Mouse (Mus musculus) gonadal fat pad, adult 2 months (tissue): ENCODE data around the gene Ankar. TPM values are rescaled to one million over a fixed set of nuclear protein-coding genes. Genes with fewer than 3 reads are reported as not detected.

Experiments
- polyA plus RNA-seq: library from polyadenylated mRNA; depleted of rRNA; stranded (reverse); fragments of >200 nt; gene quantifications from 2 replicates; pipeline ENCODE4 v1.2.3, GENCODE M21; 2012; rRNA removed

The Ankar gene
- polyA plus RNA-seq, 1 experiment, result 0.08 TPM

Other genes with a start within 250 kb of the Ankar start
- 0.01 and 0.13 TPM in 2 replicates for gene March4, start 163.6 kb downstream of the Ankar start, polyA plus RNA-seq
- gene Smarcal1, start 117.3 kb downstream of the Ankar start, polyA plus RNA-seq, result 19.9 and 27.1 TPM in 2 replicates
- gene Rpl37a, start 10.7 kb upstream of the Ankar start, polyA plus RNA-seq, result 772 and 822 TPM in 2 replicates
- gene Igfbp2, start 123.9 kb upstream of the Ankar start, polyA plus RNA-seq, result 31.3 and 35.3 TPM in 2 replicates
- gene Igfbp5, start 174.3 kb upstream of the Ankar start, polyA plus RNA-seq, result 65.4 and 68.9 TPM in 2 replicates